Mouse (Mus musculus) right cerebral cortex, adult 2 months (tissue): ENCODE measurements around the gene Gse1.
A peak's percentile ranks its signal among the peaks of the same experiment; 100 is the strongest.

Experiments
- DNase-seq, 2 experiments: peaks; one replicate each; pipeline ENCODE4 v3.0.0; 2021 to 2022; ENCODE audit warnings: low spot score in 2 of 2

Gene Gse1

DNA sequence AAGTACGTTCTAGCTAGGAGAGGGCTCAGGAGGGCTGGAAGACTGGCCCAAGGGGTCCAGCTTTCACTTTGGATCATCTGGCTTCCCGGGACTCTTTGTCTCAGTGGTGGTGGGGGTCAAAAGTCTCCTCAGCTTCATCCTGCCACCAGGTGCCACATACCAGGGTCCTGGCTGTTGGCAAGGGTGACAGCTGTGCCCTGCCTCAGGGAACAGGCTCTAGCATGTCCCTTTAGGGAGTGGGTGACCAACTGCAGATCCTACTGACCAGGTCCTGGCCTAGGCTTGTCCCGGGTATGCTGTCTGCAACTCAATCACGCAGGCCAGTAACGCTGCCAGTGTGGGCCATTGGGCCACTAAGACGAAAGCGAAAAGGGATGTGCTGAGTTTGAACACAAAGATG lies 15.7 kb upstream of the Gse1 start:
- no peak for DNase-seq

DNA sequence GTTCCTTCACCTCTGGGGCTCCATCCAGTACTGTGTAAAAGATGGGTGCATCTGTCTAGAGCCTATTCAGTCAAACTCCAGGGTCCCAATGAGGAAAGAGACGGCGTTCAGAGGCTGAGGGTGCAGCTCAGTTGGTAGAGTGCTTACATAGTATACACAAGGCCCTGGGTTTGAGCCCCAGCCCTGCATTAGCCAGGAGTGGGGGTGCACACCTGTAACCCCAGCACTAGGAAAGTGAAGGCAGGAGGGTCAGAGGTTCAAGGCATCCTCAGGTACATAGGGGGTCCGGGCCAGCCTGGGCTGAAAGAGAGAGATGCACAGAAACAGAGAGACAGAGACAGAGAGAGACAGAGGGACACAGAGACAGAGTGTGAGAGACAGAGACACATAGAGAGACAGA lies 15.0 kb upstream of the Gse1 start:
- DNase-seq = no peak

DNA sequence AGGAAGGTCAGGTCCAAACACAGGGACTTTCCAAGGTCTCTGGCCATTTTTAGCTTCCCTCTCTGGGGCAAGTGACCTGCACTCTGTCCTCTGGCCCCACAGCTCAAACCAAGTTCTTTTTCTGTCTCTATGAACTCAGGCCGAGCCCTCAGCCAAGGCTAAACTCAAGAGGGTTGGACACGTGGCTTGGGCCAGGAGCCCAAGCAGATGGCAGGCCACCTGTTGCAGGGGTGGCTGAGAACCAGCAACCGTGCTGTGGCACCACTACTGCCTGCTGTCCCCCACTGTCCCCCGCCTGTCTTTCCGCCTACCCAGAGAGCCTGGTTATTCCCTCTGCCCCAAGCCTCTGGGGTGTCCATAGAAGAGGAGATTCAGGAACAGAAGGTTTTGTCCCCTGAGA lies 14.3 kb upstream of the Gse1 start:
- DNase-seq = no peak

DNA sequence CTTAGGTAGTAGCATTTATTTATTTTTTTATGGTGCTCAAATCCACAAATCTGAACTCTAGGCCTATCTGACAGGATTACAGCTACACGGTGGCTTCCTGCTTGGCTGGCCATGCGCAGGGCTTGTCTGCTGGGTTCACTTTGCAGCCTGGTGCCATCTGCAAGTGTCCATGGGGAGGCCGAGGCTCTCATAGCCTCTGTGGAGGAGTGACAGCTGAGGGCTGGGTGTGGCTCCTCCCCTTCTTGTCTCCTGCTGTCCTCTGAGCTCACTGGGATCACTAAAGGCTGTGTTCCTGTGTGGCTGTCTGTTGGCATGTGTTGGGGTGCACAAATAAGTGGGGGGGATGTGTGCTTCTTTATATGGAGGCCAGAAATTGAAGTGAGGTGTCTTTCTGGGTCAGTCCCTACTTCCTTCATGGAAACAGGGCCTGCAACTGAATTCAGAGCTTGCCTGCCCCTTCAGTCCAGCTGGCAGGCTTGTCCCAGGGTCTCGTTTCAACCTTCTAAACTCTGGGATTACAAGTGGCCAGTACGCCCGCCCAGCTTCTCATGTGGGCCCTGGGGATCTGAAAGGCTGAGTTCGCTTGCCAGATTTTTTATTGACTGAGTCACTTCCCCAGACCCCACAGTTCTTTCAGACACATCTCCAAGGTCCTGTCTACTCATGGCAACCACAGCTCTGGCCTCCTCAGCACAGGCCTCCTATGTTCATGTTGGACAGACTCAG lies 12.7 kb upstream of the Gse1 start:
- DNase-seq = no peak

DNA sequence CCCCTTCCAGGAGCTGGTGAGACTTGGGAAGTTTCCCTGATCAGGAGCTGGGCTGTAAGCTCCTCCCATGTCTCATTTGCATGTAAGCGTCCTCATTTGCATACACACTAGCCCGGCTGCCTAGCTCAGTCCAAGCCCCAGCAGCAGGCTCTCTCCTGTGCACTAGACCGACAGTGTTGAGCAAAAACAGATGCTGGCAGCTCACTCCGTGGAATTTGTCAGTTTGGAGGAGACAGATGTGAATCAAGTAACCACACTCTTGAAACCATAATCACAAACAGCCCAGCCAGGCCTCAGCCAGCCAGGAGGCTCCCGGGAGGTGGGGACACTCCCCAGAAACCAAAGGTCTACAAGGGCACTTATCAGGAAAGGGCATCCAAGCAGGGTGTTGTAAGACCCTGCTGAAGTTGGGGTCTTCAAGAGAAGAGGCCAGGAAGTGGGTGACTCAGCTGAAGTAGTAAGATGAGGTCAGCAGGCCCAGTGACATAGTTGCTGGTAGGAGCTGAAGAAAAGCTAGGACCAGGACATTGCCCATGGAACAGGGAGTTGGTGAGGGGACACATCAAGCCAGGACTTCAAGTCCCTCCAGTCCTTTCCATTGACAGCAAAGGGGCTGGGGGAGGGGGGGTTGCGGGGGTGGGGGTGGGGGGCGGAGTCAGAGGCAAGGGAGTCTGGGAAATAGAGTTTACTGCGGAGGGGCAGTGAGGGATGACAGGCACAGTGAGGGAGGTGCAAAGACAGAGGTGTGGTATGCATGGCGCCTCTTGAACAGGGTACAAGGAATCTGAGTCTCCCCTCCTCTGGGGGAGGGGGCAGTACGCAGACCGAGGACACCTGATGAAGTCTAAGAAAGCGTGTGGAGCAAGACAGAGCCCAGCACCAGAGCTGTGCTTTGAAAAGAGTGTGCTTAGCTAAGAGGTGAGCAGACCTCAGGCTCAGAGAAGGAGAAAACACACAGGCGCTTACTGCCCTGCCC lies 11.1 kb upstream of the Gse1 start:
- DNase-seq = peak in 1 of 2 experiments; percentile 21

DNA sequence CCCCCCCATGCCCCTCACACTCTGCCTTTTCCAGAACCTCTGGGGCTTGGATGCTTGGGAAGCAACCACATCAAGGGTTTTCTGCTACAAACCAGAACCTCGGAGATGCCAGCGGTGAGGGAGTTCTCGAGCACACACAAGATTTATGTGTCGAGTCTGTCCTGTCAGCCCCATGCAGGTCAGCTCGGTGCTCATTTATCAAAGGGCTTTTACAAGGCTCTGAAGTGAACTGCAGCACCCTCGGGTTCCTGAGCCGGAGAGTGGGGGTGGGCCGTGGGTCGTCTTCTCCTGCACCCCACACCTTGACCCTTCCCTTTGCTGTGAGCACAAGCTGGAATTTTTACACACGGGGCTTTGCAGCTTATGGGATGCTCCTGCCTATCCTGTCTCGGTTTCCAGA lies 5.7 kb upstream of the Gse1 start:
- no peak for DNase-seq

DNA sequence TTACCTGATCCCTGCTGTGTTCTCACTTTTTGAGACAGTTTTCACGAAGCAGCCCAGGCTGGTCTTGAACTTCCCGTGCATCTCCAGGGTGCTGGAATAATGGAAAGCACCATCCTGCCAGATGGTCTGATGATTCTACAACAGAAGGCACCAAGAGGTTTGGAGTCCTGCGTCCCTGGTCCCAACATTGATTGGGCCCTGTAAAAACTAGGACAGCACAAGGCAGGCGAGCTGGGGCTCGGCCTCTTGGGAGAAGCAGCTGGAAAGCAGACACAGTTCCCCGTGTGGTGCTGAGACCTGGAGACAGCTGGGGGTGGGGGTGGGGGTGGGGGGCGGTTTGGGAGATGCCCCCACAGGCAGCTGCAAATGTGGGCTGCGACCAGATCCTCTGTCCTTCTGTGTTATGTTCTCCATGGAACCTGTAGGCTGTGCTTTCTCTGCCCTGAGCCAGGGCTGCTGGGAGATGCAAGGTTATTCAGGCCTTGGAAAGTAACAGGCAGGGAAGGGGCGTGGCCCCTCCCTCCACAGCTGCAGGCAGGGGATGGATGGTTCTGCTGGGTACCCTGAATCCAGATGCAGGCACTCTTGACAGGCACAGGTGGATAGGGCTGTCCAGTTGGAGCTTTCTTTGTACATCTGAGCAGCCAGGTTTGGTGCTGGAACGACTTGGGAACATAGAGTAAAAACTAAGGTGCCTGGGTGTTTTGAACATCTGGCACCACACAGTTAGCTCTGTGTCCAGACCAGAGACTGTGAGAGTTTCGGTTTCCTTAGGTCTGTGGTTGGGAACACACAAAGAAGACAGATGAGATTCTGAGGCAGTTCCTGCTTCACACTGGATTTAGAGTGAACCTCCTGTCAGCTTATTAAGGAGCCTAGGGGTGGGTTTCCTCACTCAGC lies 3.5 kb upstream of the Gse1 start:
- peak in 1 of 2 experiments; percentile 16 for DNase-seq

DNA sequence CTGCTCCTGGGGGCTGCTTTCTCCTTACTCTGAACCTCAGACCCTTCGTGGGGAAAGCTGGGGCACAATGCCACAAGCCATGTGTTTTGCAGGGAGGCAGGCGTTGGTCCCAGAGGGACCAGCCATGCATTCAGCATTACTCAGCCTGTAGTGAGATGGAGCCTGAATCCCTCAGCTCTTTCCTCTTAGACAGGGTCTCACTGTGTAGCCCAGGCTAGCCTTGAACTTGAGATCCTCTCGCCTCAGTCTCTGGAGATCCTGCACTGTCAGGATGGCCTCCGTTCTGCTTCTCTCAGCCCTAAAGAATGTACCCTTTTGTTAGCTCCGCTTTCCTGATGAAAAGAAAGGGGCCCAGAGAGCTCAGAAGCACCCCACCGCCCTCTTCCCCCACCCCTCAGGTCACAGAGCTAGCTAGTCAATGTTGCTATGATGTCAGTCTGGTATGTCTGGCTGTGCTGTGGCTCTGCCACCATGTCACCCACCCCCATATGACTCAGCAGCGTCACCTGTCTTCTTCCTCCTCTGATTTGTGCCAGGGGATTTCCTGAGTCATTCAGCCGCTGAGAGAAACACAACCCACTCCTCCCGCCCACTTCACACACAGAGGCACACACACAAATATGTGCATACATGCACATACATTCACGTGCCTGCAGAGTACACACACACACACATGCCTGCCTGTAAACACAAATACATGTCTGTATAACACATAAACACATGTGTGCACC lies 2.7 kb upstream of the Gse1 start:
- DNase-seq = peak; percentile 89

DNA sequence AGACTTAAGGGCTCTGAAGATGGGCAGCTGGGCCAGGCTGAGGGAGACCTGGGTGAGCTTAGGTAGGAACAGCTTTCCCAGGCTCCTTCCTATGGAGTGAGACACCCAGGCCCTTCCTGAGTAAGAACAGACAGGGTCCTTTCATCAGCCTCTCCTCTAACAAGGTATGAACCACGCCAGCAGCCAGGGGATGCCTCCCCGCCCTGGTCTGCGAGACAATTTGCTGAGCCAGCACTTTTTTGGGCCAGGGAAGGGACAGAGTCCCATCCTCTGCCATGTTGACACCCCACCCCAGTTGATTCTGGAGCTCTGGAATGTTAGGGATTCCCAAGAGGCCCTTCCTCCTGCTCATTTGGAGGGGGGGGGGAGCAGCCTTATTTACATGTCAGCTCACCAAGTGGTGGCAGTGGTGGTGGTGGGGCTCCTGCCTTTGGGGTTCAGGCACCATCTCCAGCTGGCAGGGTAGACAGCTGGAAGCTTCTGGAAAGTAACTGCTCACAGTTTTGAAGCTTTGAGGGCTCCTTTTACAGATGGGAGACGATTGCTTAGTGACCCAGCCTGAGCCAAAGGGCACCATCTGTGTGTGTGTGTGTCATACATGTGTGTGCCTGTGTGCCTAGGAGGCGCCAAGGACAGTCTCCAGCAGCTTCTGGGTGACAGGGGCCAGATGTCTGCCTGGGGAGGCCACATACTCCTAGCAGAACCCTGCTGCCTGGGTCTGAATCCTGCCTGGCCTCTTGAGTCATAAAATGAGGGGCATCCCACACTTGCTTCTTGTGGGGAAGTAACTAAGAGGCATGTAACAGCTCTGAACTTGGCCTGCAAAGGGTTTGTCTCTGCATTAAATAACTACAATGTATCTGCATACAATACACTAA lies 1.3 kb upstream of the Gse1 start:
- no peak for DNase-seq

DNA sequence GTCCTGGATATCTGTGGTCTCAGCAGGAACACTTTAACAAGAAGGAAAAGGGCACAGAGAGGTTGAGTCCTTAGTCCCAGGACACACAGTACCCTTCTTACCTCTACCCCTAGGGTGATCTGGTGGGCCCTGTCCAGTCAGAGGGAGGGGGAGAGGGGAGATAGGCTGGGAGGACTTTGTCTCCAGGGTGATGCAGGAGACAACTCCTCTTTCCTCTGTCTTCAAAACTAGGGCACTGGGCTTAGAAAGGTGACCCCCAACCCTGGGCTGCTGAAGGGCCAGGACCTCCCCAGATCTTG lies 729 bp upstream of the Gse1 start:
- DNase-seq = peak in 1 of 2 experiments; percentile 15

DNA sequence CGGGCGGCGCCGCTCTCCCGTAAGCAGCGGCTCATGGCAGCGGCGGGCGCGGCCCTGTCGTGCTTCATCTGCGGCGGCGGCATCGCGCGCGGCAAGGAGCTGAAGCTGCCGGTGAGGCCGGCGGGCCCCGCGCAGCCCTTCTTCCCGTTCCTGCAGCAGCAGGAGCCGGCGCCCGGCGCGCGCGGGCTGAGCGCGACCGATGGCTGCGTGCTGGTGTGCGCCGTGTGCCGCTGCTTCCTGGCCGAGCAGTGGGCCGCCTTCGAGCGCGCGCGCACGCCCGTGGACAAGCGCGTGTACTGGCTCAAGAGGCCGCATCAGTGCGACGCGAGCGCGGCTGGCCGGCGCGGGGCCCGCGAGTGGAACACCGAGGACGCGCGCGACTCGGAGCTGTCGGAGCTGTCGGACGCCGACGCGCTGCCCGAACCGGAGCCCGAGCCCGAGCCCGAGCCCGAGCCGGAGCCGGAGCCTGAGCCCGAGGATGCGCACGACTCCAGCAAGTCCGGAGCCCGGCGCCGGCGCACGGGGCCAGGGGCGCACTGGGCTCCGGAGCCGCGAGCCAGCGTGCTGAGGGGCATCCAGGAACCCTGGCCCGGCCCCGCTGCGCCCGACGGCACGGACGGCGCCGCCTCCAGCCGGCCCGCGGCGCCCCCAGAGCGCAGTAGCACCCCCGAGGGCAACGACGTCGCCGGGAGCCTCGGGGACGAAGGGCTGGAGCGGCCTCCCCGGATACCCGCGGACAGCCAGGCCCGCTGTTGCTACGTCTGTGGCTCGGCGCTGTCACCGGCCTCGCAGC lies 721 bp downstream of the Gse1 start:
- DNase-seq = peak in 1 of 2 experiments; percentile 60

DNA sequence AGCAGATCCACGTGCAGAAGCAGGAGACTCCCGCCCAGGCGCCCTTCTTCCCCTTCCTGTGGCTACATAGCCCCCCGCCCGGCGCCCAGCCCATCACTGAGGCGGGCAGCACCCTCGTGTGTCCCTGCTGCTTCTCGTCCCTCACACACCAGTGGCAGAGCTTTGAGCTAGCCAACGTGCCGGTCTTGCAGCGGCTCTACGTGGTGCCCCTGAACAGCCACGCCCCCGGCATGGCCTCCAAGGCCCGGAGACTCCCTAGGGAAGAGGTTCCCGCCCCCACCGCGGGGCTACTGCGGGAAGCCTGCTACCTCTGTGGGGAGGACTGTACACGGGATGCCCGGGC lies 1.3 kb downstream of the Gse1 start:
- DNase-seq = no peak

DNA sequence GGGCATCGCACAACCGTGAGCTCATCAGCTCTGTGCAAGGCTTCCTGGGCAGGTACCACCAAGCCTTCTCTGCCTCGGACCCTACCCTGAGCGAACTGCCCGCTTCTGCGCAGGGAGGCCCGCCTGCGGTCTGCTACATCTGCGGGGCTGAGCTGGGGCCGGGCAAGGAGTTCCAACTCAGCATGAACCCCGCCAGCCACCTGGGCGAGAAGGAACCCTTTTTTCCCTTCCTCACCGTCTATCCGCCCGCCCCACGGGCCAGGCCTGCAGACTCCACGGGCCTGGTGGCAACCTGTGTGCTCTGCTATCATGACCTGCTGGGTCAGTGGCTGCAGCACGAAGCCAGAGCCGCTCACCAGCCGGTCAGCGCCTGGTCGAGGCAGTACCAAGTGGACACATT lies 1.8 kb downstream of the Gse1 start:
- DNase-seq = no peak

DNA sequence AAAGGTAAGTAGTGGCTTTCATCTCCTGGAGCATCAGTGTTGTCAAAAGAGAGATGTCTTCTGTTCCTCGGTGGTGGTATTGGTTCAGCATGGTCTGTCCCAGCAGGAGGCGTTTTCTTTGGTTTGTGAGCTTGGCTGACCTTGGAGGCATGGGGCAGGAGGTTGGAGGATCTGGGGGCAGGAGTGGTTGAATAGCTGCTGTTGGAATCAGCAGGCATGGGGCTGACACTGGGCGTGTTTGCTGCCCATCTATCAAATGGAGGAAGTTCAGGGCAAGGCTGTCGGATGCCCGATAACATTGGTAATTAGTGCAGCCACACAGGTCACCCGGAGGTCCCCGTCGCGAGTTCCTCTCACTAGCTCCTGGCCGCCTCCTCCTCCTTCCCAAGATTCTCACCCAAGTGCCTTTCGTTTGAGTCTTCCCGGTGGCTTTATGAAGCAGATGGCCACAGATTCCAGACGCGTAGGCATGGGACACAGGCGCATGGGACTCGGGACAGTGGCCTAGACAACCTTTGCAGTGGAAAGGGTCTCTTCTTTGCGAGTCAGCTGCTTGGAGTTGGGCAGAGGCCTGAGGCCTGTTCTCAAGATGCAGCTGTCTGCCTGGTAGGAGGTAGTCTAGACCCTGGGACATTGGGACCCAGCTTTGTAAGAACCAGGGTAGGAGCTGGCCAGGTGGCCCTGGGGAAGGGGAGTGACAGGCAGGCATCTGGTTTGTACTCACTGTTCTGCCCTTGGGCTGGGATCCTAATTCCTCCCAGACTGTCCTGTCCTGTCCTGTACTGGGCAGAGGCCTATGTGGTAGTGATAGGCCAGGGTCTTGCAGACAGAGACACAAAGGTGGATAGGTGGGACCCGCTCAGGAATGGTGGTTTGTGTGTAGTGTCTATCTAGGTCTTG lies 2.7 kb downstream of the Gse1 start:
- DNase-seq = peak in 1 of 2 experiments; percentile 14

DNA sequence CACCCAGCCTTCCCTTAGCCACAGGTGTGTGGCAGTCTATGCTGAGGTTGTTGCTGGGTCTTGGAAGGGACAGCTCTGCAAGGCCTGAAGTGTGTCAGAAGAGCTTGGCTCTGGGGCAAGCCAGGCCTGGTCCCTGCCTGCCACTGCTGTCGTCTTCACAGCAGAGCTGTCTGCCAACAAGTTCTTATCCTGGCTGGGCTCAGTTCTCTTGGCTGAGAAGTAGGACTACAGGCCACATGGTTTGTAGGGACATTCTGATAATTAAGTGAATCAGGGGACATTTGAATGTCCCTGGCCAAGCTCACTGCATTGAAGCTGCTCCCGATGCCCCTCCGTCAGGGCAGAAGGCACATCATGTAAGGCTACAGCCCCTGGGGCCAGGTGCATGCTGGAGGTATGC lies 3.6 kb downstream of the Gse1 start:
- DNase-seq = peak in 1 of 2 experiments; percentile 14

DNA sequence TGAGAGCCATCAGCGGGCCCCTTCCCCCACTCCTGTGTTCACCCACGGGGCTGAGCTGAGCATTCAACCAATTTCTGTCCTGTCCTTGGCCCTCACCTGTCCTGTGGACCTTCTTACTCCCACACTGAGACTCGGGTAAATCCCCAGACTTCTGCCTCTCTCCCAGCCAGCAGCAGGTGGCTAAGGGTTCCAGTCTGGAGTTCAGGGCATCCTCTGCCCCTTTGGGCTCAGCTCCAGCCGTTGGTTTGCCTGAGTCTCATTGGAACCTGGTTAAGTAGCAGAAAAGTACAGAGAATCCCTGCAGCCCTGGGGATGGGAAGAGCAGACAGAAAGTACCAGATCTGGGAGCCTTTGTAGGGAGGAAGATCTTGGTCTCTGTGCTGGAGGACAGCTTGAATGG lies 4.1 kb downstream of the Gse1 start:
- DNase-seq = peak in 1 of 2 experiments; percentile 14

DNA sequence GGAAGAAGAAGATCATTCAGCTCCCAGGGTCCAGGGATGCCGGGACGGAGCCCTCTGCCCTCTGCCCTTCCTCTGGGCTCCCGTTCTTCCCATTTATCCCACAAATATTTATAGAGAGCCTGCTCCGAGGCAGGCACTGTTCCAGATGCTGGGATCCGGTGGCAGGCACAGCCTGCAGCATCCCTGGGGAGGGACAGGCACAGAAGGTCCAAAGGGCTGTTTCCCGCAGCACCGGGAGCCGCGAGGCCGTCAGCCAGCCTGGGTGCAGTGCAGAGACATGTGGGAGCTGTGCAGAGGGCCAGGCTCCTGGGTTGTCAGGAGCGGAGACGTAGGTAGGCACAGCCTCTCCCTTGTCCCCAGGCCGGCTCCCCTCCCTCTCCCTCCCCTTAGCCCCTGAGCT lies 4.7 kb downstream of the Gse1 start:
- no peak for DNase-seq

DNA sequence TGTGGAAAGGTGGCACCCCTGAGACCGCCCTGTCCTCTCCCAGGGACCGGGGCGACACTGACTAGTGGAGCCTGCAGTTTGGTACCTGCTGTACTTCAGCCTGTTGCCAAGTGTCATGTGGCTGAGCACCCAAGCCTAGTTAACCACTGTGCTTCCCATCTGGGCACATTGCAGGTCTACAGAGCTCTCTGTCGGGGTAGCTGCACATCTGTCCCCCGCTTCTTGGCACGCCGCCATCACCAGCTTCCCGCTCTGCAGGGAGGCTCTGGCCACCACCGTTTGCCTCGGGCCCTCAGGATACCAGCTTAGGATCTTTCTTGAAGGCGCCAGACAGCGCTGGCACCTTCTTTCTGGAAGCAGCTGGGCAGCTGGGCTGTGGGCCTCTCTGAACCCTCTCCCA lies 6.2 kb downstream of the Gse1 start:
- peak in 1 of 2 experiments; percentile 22 for DNase-seq

DNA sequence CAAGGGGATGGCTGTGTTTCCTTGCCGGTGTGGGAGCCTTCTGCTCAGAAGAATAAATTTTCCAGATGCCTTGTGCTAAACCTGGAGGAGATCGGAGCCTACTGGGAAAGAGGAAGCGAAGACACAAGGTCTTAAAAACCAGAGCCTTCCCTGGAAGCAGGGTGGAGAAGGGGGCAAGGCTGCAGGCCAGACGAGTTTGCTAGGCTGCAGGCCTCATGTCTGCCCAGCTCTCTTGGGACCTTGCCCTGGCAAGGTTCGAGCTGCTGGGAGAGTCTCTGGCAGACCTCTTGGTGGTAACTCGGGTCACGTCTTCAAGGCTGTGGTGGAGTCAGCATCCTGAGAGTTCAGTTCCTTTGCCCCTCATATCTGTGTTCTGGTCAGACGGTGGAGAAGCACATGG lies 6.6 kb downstream of the Gse1 start:
- no peak for DNase-seq
